Mouse (Mus musculus): ENCODE results near the gene Stx2. TPM values are rescaled to one million over a fixed set of nuclear protein-coding genes. Genes with fewer than 3 reads are reported as not detected.
"Not testable (repeated sequence)": the region's sequence is repeated elsewhere in the genome, so short reads cannot be mapped to it uniquely, and the experiment has no call there.

The Stx2 gene
- polyA plus RNA-seq, 3 experiments from 2014 or later, result 1.1 to 2.3 (median 1.9) TPM

- no peak for ATAC-seq
Observed at GRCm38 (mm10) chr5:129009577-129009976, 1.2 kb upstream of the Stx2 start.

- peak; percentile 17 for ATAC-seq
Observed at GRCm38 (mm10) chr5:129008008-129008407, 366 bp downstream of the Stx2 start.

- ATAC-seq, result no peak
Observed at GRCm38 (mm10) chr5:129007105-129007957, 1.0 kb downstream of the Stx2 start.

GRCm38 (mm10) chr5:129006031-129006788, 2.2 kb downstream of the Stx2 start:
- ATAC-seq, result no peak

GRCm38 (mm10) chr5:129005416-129005815, 3.0 kb downstream of the Stx2 start:
- ATAC-seq, result no peak

- ATAC-seq, result no peak
Observed at GRCm38 (mm10) chr5:129002571-129003011, 5.8 kb downstream of the Stx2 start.

- no peak for ATAC-seq
Observed at GRCm38 (mm10) chr5:129000706-129001468, 7.5 kb downstream of the Stx2 start.

- ATAC-seq, result no peak
Observed at GRCm38 (mm10) chr5:128987141-128987954, 21.0 kb downstream of the Stx2 start.

GRCm38 (mm10) chr5:128985946-128986345, 22.4 kb downstream of the Stx2 start:
- no peak for ATAC-seq

- no peak for ATAC-seq
Observed at GRCm38 (mm10) chr5:128984536-128984935, 23.8 kb downstream of the Stx2 start.

GRCm38 (mm10) chr5:128981607-128982006, 26.8 kb downstream of the Stx2 start:
- ATAC-seq, result peak; percentile 76

GRCm38 (mm10) chr5:128980857-128981256, 27.5 kb downstream of the Stx2 start:
- no peak for ATAC-seq

- ATAC-seq, result no peak
Observed at GRCm38 (mm10) chr5:128978957-128979356, 29.4 kb downstream of the Stx2 start.

GRCm38 (mm10) chr5:128977466-128977865, 30.9 kb downstream of the Stx2 start:
- not testable (repeated sequence) for ATAC-seq

- no peak for ATAC-seq
Observed at GRCm38 (mm10) chr5:128976266-128976665, 32.1 kb downstream of the Stx2 start.

- peak; percentile 67 for ATAC-seq
Observed at GRCm38 (mm10) chr5:128971298-128971697, 37.1 kb downstream of the Stx2 start.

- no peak for ATAC-seq
Observed at GRCm38 (mm10) chr5:128970878-128971277, 37.5 kb downstream of the Stx2 start.

- no peak for ATAC-seq
Observed at GRCm38 (mm10) chr5:128964353-128964752, 44.0 kb downstream of the Stx2 start.

GRCm38 (mm10) chr5:128958916-128959315, 49.5 kb downstream of the Stx2 start:
- no peak for ATAC-seq

- ATAC-seq, result not testable (repeated sequence)
Observed at GRCm38 (mm10) chr5:128954371-128954770, 54.0 kb downstream of the Stx2 start.

GRCm38 (mm10) chr5:128953278-128954070, 54.9 kb downstream of the Stx2 start, which contains the start of gene Rimbp2:
TSS of gene Rimbp2 (minus strand) at chr5:128953486.
- ATAC-seq, result no peak
